Mouse (Mus musculus) ovary, adult 18-20 months (tissue): ENCODE measurements at regions not wholly inside any gene's neighbourhood (a gene's known extent, or its start where the extent isn't known, plus 50 kb on each side); places are given as distances from the start of the nearest gene placed in this dataset.

Experiments
- DNase-seq: peaks from one replicate; pipeline ENCODE4 v3.0.0; 2022; ENCODE audit warnings: low spot score, mixed read lengths

GRCm38 (mm10) chr4:54045258-54046029 lies 219.6 kb downstream of the Tmem38b start:
- DNase-seq, result no peak

GRCm38 (mm10) chr4:54064331-54064730 lies 238.5 kb downstream of the Tmem38b start:
- DNase-seq, result no peak

GRCm38 (mm10) chr4:54071951-54072350 lies 246.1 kb downstream of the Tmem38b start:
- DNase-seq, result no peak

- DNase-seq, result no peak
These were observed 246.6 kb downstream of the Tmem38b start for GRCm38 (mm10) chr4:54072482-54072881.

- DNase-seq, result no peak
These were observed 247.1 kb downstream of the Tmem38b start for GRCm38 (mm10) chr4:54072932-54073331.

GRCm38 (mm10) chr4:54073483-54073882 lies 247.6 kb downstream of the Tmem38b start:
- no peak for DNase-seq

GRCm38 (mm10) chr4:54074226-54074625 lies 248.4 kb downstream of the Tmem38b start:
- DNase-seq, result no peak

- DNase-seq, result no peak
These were observed 254.7 kb downstream of the Tmem38b start for GRCm38 (mm10) chr4:54080526-54080925.

GRCm38 (mm10) chr4:54081411-54081810 lies 255.6 kb downstream of the Tmem38b start:
- DNase-seq, result no peak

GRCm38 (mm10) chr4:54084747-54085146 lies 258.9 kb downstream of the Tmem38b start:
- no peak for DNase-seq

GRCm38 (mm10) chr4:54094285-54094997 lies 268.6 kb downstream of the Tmem38b start:
- no peak for DNase-seq

GRCm38 (mm10) chr4:54095200-54095930 lies 269.5 kb downstream of the Tmem38b start:
- DNase-seq, result no peak

GRCm38 (mm10) chr4:54097543-54097942 lies 271.7 kb downstream of the Tmem38b start:
- no peak for DNase-seq

GRCm38 (mm10) chr4:54100282-54100681 lies 274.4 kb downstream of the Tmem38b start:
- no peak for DNase-seq

- DNase-seq, result no peak
These were observed 281.1 kb downstream of the Tmem38b start for GRCm38 (mm10) chr4:54106976-54107375.

GRCm38 (mm10) chr4:54116310-54116709 lies 290.5 kb downstream of the Tmem38b start:
- DNase-seq, result no peak

- DNase-seq, result no peak
These were observed 292.5 kb downstream of the Tmem38b start for GRCm38 (mm10) chr4:54118179-54118846.

GRCm38 (mm10) chr4:54128717-54129698 lies 303.2 kb downstream of the Tmem38b start:
- no peak for DNase-seq

- DNase-seq, result no peak
These were observed 330.3 kb downstream of the Tmem38b start for GRCm38 (mm10) chr4:54156146-54156545.

- no peak for DNase-seq
These were observed 335.6 kb downstream of the Tmem38b start for GRCm38 (mm10) chr4:54161337-54161993.
